Mouse (Mus musculus): ENCODE measurements at regions not wholly inside any gene's neighbourhood (a gene's known extent, or its start where the extent isn't known, plus 50 kb on each side); places are given as distances from the start of the nearest gene placed in this dataset.

- TF ChIP-seq CTCF (IDR thresholded peaks at IDR 0.05; ENCODE audit: low read depth) = no peak
- TF ChIP-seq EP300 (IDR thresholded peaks at IDR 0.05; ENCODE audit: low read depth) = no peak
Measured at GRCm38 (mm10) chr19:37821671-37822190, 124.1 kb downstream of the Cyp26a1 start.
